Mouse (Mus musculus): ENCODE data around the gene Zfyve9.

Gene Zfyve9

DNA sequence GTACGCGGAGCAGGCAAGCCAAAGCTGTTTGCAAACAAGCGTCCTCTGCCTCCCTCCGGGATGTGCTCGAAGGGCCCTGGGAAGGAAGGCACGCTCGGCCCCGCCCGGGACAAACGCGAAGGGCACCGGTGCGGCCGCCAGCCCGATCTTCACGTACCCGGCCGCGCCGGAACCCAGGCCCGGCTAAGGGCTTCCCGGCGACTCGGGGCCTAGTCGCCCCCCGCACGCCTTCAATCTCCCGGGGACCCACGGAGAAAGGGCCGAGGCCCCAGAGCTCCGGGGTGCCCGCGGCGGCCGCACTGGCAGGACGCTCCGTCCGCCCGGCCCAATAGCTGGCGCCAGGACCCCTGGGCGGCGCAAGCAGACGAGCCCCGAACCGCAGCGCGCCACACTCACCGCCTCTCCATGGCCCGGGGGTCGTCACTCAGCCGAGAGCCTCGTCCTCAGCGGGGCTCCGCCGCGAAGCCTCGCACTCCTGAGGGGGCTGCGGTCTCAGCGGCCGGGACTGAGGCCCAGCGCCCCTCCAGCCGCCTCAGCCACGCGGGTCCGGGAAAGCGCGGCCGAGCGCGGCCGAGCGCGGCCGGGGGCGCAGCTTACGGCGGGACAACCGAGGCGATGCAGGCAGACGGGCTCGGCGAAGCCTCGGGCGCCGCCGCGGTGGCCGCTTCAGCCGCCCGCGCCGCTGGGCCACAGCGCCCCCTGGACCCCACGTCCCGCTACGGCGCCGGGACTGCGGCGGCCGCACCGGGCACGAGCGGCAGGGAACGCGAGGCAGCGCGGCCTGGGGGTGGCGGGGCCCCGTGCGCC lies at the start of gene Zfyve9:
Zfyve9 (minus strand) TSS at position 742 of the 807 bp plus-strand sequence.
- peak; percentile 82 for DNase-seq (ENCODE audit: low spot score)

- no peak for DNase-seq (ENCODE audit: low spot score)
Observed at GRCm38 (mm10) chr4:108826643-108827042, 46.0 kb upstream of the Zfyve9 start.

DNA sequence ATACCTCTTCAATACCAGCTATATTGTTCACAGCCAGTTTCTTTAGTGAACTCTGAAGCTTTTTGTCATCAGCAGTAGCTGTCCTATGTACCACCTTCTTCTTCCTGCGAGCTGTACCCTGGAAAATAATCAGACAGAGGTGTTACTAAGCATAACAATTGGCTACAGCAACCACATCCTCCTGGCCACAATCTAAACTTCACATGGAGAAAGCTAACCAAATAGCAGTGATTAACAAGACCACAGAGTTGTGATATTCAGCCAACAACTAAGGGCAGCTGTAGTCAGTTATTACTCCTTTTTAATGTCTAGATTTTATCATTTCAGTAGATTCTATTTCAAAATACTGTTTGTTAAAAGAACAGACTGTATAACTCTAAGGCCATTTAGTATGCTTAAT lies 45.5 kb upstream of the Zfyve9 start:
- no peak for DNase-seq (ENCODE audit: low spot score)

DNA sequence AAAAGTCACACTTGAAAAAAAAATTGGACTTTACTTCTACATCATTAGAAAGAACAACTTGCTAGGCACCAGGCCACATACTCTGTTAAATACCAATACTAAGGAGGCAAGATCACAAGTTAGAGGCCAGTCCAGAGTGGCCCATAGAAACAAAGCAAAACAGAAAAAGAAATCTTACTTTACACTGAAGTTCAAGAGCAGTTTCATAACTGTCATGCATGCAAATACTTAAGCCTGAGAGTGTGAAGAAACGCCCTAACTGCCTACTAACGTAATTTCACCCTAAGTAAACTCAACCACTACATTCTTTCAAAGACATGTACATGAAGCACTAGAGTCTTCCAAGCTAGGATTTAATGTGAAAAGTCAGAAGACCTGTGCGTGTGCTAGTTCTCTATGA lies 45.1 kb upstream of the Zfyve9 start:
- no peak for DNase-seq (ENCODE audit: low spot score)

GRCm38 (mm10) chr4:108811550-108811949 lies 31.0 kb upstream of the Zfyve9 start:
- DNase-seq (ENCODE audit: low spot score): no peak

GRCm38 (mm10) chr4:108811142-108811541 lies 30.5 kb upstream of the Zfyve9 start:
- no peak for DNase-seq (ENCODE audit: low spot score)

DNA sequence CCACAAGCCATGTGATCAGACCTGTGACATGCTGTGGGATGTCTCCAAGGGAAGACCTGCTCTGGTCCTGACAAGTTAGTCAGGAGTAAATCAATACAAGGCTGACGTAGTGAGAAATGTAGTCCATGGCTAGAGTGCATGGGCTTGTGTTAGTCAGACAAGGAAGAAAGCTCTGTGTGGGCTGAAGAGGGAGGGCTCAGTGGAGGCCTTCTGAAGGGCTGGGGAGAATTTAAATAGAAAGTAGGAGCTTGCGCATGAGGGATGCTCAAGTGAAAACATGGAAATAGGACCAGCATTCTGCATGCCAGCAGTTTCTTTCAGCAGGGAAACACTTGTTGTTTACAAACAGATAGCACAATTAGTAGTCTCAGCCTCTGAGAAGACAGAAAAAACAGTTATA lies 22.9 kb upstream of the Zfyve9 start:
- DNase-seq (ENCODE audit: low spot score): no peak

GRCm38 (mm10) chr4:108798083-108798830 lies 17.7 kb upstream of the Zfyve9 start:
- DNase-seq (ENCODE audit: low spot score): peak; percentile 79

DNA sequence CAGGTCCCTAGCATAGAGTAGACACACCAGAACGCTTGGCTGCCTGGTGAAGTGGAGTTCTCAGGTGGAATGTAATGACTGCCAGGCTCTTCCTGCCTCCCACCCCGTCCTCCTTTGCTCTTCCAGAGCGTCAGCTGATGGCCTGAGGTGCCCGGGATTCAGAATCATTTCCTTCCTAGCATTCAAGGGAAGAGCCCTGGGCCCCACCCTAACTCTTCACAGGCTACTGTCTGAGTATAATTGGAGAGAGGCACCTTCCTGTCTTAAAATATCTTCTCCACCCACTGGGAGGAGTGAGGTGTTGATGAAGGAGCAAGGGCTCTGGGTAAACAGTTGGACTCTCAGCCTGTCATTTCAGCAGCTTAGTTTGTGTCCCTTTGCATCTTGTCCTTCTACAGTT lies 16.1 kb upstream of the Zfyve9 start:
- DNase-seq (ENCODE audit: low spot score): no peak

GRCm38 (mm10) chr4:108793941-108794340 lies 13.3 kb upstream of the Zfyve9 start:
- DNase-seq (ENCODE audit: low spot score): no peak

- no peak for DNase-seq (ENCODE audit: low spot score)
Observed at GRCm38 (mm10) chr4:108790507-108790906, 9.9 kb upstream of the Zfyve9 start.

- DNase-seq (ENCODE audit: low spot score): no peak
Observed at GRCm38 (mm10) chr4:108789258-108789936, 8.8 kb upstream of the Zfyve9 start.

DNA sequence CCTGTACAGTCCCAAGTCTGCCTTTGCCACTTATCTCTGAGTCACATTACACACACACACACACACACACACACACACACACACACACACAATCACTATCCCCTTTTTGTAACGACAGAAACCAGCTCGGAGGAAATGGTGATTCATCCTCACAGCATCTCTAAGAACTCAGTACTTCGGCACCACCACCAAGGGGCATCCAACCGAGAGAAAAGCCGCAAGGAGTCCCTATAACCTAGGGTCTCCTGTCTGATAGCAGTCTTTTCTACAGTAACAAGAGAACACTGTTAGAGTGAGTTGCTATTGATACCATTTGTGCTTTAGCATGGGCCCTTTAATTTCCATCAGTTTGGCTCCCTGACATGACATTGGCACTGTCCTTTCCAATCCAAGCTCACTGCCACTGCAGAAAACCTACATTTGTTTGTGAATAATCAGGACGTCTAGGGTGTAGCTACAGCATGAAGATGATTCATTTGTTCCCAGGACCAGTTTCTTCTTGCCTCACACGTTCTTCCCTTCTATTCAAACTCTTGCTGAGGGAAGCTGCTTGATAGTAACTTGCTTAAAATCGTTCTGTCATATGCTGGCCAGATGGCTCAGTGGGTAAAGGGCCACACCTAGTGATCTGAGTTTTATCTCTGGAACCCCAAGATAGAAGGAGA lies 2.0 kb upstream of the Zfyve9 start:
- DNase-seq (ENCODE audit: low spot score): peak; percentile 21

DNA sequence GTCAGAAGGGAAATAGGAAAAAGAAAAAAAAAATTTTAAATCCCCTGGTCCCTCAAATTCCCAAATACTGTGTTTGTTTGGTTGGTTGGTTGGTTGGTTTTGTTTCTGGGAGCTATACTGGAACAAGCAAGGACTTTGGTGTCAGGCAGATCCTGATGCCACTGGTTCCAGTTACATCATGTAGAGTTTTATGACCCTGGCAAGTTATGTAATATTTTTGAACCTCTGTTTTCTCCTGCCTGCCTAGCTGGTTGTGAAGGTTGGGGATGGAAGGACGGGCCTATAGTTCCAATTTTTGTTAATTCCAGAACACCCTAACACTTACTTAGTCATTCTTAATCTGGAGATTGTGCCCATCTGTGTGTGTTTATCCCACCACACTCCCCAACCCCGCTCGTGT lies 998 bp upstream of the Zfyve9 start:
- no peak for DNase-seq (ENCODE audit: low spot score)

- DNase-seq (ENCODE audit: low spot score): peak; percentile 84
Observed at GRCm38 (mm10) chr4:108780864-108781205, 237 bp upstream of the Zfyve9 start.

- DNase-seq (ENCODE audit: low spot score): peak; percentile 66
Observed at GRCm38 (mm10) chr4:108779763-108780056, 888 bp downstream of the Zfyve9 start.

DNA sequence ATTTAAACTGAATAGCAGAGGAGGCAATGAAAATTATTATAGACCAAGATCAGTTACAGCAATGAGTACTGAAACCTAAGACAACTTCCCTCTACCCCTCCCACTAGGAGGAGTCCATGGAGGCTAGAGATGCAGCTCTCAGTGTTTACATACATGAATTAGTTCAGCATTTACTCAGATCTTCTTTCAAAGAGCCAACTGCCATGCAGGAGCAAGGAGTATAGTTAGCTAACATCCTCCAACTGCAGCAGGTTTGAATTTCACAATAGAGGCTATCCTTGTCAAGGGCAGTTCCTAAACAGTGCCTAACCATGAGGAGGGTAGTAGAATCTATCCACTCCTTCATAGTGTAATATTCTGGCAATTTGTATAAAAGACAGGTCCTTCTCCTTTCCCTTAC lies 12.1 kb downstream of the Zfyve9 start:
- DNase-seq (ENCODE audit: low spot score): no peak

- DNase-seq (ENCODE audit: low spot score): no peak
Observed at GRCm38 (mm10) chr4:108759583-108759982, 21.0 kb downstream of the Zfyve9 start.

DNA sequence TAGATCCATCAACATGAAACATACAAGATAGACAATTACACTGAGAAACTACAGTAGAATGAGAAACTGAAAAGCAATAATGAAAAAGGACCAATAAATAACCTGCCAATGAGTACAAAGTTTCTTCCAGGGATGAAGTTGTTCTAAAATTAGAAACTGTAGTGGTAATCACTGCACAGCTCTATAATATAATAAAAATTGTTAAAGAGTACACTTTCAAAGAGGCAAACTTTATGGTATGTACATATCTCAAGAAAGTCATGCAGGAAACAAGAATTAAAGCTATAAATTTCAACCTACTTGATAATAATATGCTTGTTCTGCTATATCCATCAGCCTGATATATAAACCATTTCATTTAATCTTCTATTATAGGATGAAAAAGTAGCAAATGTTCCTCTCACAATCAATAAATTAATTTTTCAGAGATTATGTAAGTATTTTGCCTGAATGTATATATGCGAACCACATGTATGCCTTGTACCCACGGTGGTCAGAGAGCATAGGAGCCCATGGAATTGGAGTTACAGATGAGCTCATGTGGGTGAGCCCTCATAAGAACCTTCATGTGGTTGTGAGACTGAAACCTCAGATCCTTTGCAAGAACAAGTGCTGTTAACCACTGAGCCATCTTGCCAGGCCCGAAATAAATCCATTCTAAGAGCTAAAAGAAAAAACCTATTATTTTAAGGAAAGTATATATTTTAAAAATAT lies 34.3 kb downstream of the Zfyve9 start:
- DNase-seq (ENCODE audit: low spot score): no peak

- no peak for DNase-seq (ENCODE audit: low spot score)
Observed at GRCm38 (mm10) chr4:108731582-108731981, 49.0 kb downstream of the Zfyve9 start.

DNA sequence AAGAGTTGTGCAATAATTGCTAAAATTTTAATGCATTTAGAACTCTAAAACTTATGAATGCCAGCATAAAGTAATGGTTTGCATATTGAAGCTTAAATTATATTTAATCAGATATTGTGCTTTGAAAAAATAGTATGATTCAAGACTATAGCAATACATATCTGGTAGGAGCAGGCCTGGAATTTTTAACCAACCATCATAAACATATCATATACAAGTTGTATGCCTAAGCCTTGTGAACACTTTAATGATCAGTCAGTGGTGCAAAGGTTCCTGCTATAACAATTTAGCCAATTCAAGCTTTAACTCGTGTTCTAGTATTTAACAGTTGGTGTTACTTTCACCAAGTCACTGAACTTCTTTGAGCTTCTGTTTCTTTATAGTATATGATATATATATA lies 50.1 kb downstream of the Zfyve9 start:
- DNase-seq (ENCODE audit: low spot score): no peak

- no peak for DNase-seq (ENCODE audit: low spot score)
Observed at GRCm38 (mm10) chr4:108724102-108724501, 56.5 kb downstream of the Zfyve9 start.
